Mouse (Mus musculus) liver, embryonic 14.5 days (tissue): Measurements from ENCODE around the gene Gpr153.

Experiments used
- CTCF ChIP-seq: IDR thresholded peaks from 2 replicates; pipeline ENCODE4 v1.5.1; 2016; ENCODE audit warnings: antibody characterized with exemption, low read depth, control low read depth
- EP300 ChIP-seq: IDR thresholded peaks from 2 replicates; pipeline ENCODE4 v1.6.1; 2016; ENCODE audit warnings: antibody characterized with exemption, low read depth

GRCm38 (mm10) chr4:152296371-152296770 is 22.3 kb downstream of the Gpr153 start:
- TF ChIP-seq CTCF (no peak), EP300 (no peak)
